In genomic region chr11:14169478-14169877, GRCm38 (mm10) we compare ENCODE assay signal across 16 mouse cellular contexts.
"Had no signal": no experiment of that assay in that cellular context is flagged by ENCODE, and none has a peak within 500 bp of the region (broad histone marks: within the 10 kb centered on the region; RNA-seq: fewer than 3 reads in every experiment).

No protein-coding gene starts in this region.

- H3K4me2 ChIP-seq: liver, embryonic 15.5 days; lung, embryonic 15.5 days; midbrain, embryonic 11.5 days; midbrain, embryonic 13.5 days; midbrain, embryonic 15.5 days; neural tube, embryonic 13.5 days; stomach, embryonic 15.5 days had no signal

- H3K27me3 ChIP-seq: liver, embryonic 15.5 days; lung, embryonic 15.5 days; midbrain, embryonic 13.5 days; midbrain, embryonic 15.5 days; neural tube, embryonic 13.5 days; stomach, embryonic 15.5 days had no signal

- H3K9ac ChIP-seq: liver, embryonic 15.5 days; liver, postnatal 0 days; lung, embryonic 15.5 days; midbrain, embryonic 13.5 days; midbrain, embryonic 15.5 days; neural tube, embryonic 13.5 days; stomach, embryonic 15.5 days had no signal

- ATAC-seq: liver, postnatal 0 days; midbrain, embryonic 13.5 days; midbrain, embryonic 15.5 days had no signal

- H3K4me3 ChIP-seq: liver, embryonic 15.5 days; lung, embryonic 15.5 days; midbrain, embryonic 13.5 days; midbrain, embryonic 15.5 days; neural tube, embryonic 13.5 days; stomach, embryonic 15.5 days had no signal

- H3K27ac ChIP-seq: liver, embryonic 15.5 days; lung, embryonic 15.5 days; midbrain, embryonic 13.5 days; midbrain, embryonic 15.5 days; neural tube, embryonic 13.5 days; stomach, embryonic 15.5 days; stomach, postnatal 0 days had no signal

- H3K9me3 ChIP-seq: liver, embryonic 15.5 days; lung, embryonic 15.5 days; midbrain, embryonic 13.5 days; midbrain, embryonic 15.5 days; stomach, embryonic 15.5 days had no signal

- H3K4me1 ChIP-seq: liver, embryonic 15.5 days; lung, embryonic 15.5 days; midbrain, embryonic 13.5 days; midbrain, embryonic 15.5 days; stomach, embryonic 15.5 days had no signal

- DNase-seq: liver, postnatal 0 days; lung, adult 2 months; lung, postnatal 10 days; lung, postnatal 4 days; right cerebral cortex, postnatal 14 days; thymus, adult 2 months; thymus, postnatal 25 days; thymus, postnatal 4 days had no signal

- H3K36me3 ChIP-seq: liver, embryonic 15.5 days; lung, embryonic 15.5 days; midbrain, embryonic 13.5 days; midbrain, embryonic 15.5 days; neural tube, embryonic 13.5 days; stomach, embryonic 15.5 days had no signal
